Mouse (Mus musculus) hindbrain, embryonic 12.5 days (tissue): ENCODE measurements around the gene Dedd2. TPM values are rescaled to one million over a fixed set of nuclear protein-coding genes. Genes with fewer than 3 reads are reported as not detected.

Experiments used
- ATAC-seq: fragments of 200-750 bp; cut with Nextera tagmentation; 2 replicates; pipeline ENCODE4 v1.8.0; 2017; ENCODE audit warnings: moderate TSS enrichment; ENCODE audit not compliant: low FRiP score
- H3K27ac ChIP-seq: fragments of 300-500 bp; sonication (generic); 2 replicates; pipeline ENCODE4 v1.5.1; 2016; ENCODE audit warnings: mild to moderate bottlenecking
- H3K27me3 ChIP-seq: fragments of 300-500 bp; sonication (generic); 2 replicates; pipeline ENCODE4 v1.6.1; 2016; ENCODE audit warnings: mild to moderate bottlenecking
- H3K36me3 ChIP-seq: fragments of 300-500 bp; sonication (generic); 2 replicates; pipeline ENCODE4 v1.6.1; 2016; ENCODE audit warnings: mild to moderate bottlenecking
- H3K4me1 ChIP-seq: fragments of 300-500 bp; sonication (generic); 2 replicates; pipeline ENCODE4 v1.6.1; 2016
- H3K4me2 ChIP-seq: fragments of 300-500 bp; sonication (generic); replicated peaks from 2 replicates; pipeline ENCODE4 v1.6.1; 2016; ENCODE audit warnings: mild to moderate bottlenecking
- H3K4me3 ChIP-seq: fragments of 300-500 bp; sonication (generic); 2 replicates; pipeline ENCODE4 v1.5.1; 2016; ENCODE audit warnings: mild to moderate bottlenecking
- H3K9ac ChIP-seq: fragments of 300-500 bp; sonication (generic); 2 replicates; pipeline ENCODE4 v1.6.1; 2016; ENCODE audit warnings: mild to moderate bottlenecking, moderate library complexity
- H3K9me3 ChIP-seq: fragments of 300-500 bp; sonication (generic); replicated peaks from 2 replicates; pipeline ENCODE4 v1.6.1; 2016; ENCODE audit warnings: mild to moderate bottlenecking
- WGBS: fragments of 180-500 bp; shearing (Covaris S2); methylation state at CpG from one replicate; pipeline ENCODE4 v1.1.7; 2016; 5-methylcytosine and 5-hydroxymethylcytosine counted together
- polyA plus RNA-seq: library from polyadenylated mRNA; unstranded; fragments of >200 nt; fragmentation: Nextera tagmentation; extraction: Ambion mirVana; gene quantifications from 2 replicates; pipeline ENCODE4 v1.2.1, GENCODE M21; 2016

The Dedd2 gene
- polyA plus RNA-seq, 1 experiment from 2014 or later, result 13.9 TPM

- peak overlapping the region; percentile 95 for H3K4me2 ChIP-seq
- peak overlapping the region; percentile 63 for H3K9ac ChIP-seq
- no peak overlapping the region for H3K27ac ChIP-seq
- peak overlapping the region; percentile 66 for H3K4me3 ChIP-seq
- peaks cover 37% of the 10 kb centered on the region for H3K36me3 ChIP-seq
- 91% methylated on average over 10 of the region's 10 CpGs for WGBS
- H3K27me3 ChIP-seq, result no peaks in the 10 kb centered on the region
- H3K4me1 ChIP-seq, result peaks cover 29% of the 10 kb centered on the region
- H3K9me3 ChIP-seq, result no peaks in the 10 kb centered on the region
- ATAC-seq, result no peak
Measured at GRCm38 (mm10) chr7:25222275-25222967, 2.0 kb upstream of the Dedd2 start.

- peak within 1 kb of the TSS; percentile 95 for H3K4me2 ChIP-seq
- peak within 1 kb of the TSS; percentile 63 for H3K9ac ChIP-seq
- H3K4me3 ChIP-seq, result peak within 1 kb of the TSS; percentile 66
- H3K27me3 ChIP-seq, result no peaks in the 10 kb centered on the region
- ATAC-seq, result peak; percentile 95
- no peaks in the 10 kb centered on the region for H3K9me3 ChIP-seq
- under 1% methylated on average over 44 of the region's 45 CpGs for WGBS
- peak within 1 kb of the TSS; percentile 85 for H3K27ac ChIP-seq
- peaks cover 29% of the 10 kb centered on the region for H3K4me1 ChIP-seq
- peaks cover 26% of the 10 kb centered on the region for H3K36me3 ChIP-seq
Measured at GRCm38 (mm10) chr7:25221102-25221883, 878 bp upstream of the Dedd2 start, which contains the start of gene Zfp526. Gene Zfp526 (plus strand): TSS chr7:25221425.

- Histone ChIP-seq H3K4me3 (peak overlapping the region; percentile 66), H3K4me1 (peaks cover 29% of the 10 kb centered on the region), H3K36me3 (peaks cover 17% of the 10 kb centered on the region), H3K9me3 (no peaks in the 10 kb centered on the region), H3K4me2 (peak overlapping the region; percentile 95), H3K9ac (peak overlapping the region; percentile 78), H3K27ac (0 out of 2 replicates have a peak overlapping the region, but pooled peaks have one; percentile 85), H3K27me3 (no peaks in the 10 kb centered on the region)
- 3% methylated on average over 31 of the region's 31 CpGs for WGBS
- ATAC-seq, result peak; percentile 66
Measured at GRCm38 (mm10) chr7:25219756-25220456, 509 bp downstream of the Dedd2 start.

- peak overlapping the region; percentile 66 for H3K4me3 ChIP-seq
- 0 out of 2 replicates have a peak overlapping the region, but pooled peaks have one; percentile 76 for H3K27ac ChIP-seq
- 0% methylated on average over 16 of the region's 16 CpGs for WGBS
- peak; percentile 35 for ATAC-seq
- H3K36me3 ChIP-seq, result peaks cover 14% of the 10 kb centered on the region
- H3K9ac ChIP-seq, result peak overlapping the region; percentile 78
- H3K9me3 ChIP-seq, result no peaks in the 10 kb centered on the region
- H3K27me3 ChIP-seq, result no peaks in the 10 kb centered on the region
- H3K4me1 ChIP-seq, result peaks cover 29% of the 10 kb centered on the region
- H3K4me2 ChIP-seq, result peak overlapping the region; percentile 95
Measured at GRCm38 (mm10) chr7:25219416-25219750, 1.0 kb downstream of the Dedd2 start.

GRCm38 (mm10) chr7:25218705-25219415 is 1.6 kb downstream of the Dedd2 start:
- peak overlapping the region; percentile 95 for H3K4me2 ChIP-seq
- WGBS, result under 1% methylated on average over 53 of the region's 53 CpGs
- peak overlapping the region; percentile 78 for H3K9ac ChIP-seq
- H3K27me3 ChIP-seq, result no peaks in the 10 kb centered on the region
- H3K9me3 ChIP-seq, result no peaks in the 10 kb centered on the region
- peaks cover 12% of the 10 kb centered on the region for H3K36me3 ChIP-seq
- H3K27ac ChIP-seq, result peak overlapping the region; percentile 76; the same call in 1 of the 2 replicates
- ATAC-seq, result peak; percentile 26
- peak overlapping the region; percentile 66 for H3K4me3 ChIP-seq
- peaks cover 29% of the 10 kb centered on the region for H3K4me1 ChIP-seq

GRCm38 (mm10) chr7:25217653-25218395 is 2.6 kb downstream of the Dedd2 start:
- Histone ChIP-seq H3K27ac (no peak overlapping the region), H3K27me3 (no peaks in the 10 kb centered on the region), H3K4me2 (peak overlapping the region; percentile 13; the same call in 1 of the 2 replicates), H3K4me1 (peaks cover 29% of the 10 kb centered on the region), H3K9me3 (no peaks in the 10 kb centered on the region), H3K36me3 (peaks cover 12% of the 10 kb centered on the region), H3K9ac (no peak overlapping the region), H3K4me3 (no peak overlapping the region)
- 68% methylated on average over 12 of the region's 12 CpGs for WGBS
- no peak for ATAC-seq

GRCm38 (mm10) chr7:25214172-25214571 is 6.2 kb downstream of the Dedd2 start:
- 88% methylated on average over 2 of the region's 2 CpGs for WGBS
- Histone ChIP-seq H3K9me3 (no peaks in the 10 kb centered on the region), H3K27ac (no peak overlapping the region), H3K4me3 (no peak overlapping the region), H3K9ac (no peak overlapping the region), H3K27me3 (no peaks in the 10 kb centered on the region), H3K36me3 (peaks cover 34% of the 10 kb centered on the region), H3K4me2 (no peak overlapping the region), H3K4me1 (peaks cover 6% of the 10 kb centered on the region)
- no peak for ATAC-seq

DNA sequence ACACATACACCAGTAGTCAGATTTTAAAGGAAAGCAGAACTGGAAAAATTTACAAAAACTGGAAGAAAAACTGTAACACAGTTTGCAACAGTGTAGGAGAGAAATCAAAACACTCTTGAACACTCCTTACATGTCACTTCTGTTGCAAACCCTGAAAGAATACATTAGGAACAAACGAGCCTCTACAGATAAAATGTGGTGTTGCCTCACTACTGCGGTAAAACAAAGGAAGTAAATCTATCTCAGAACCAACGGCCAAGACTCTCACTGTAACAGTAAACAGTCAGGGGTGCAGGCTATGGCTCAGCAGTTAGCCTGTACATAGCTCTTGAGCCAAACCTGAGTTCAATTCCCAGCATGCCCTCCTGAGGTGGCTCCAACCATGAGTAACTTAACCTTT is 7.3 kb downstream of the Dedd2 start:
- H3K36me3 ChIP-seq, result peaks cover 44% of the 10 kb centered on the region
- WGBS, result 83% methylated on average over 3 of the region's 3 CpGs
- no peak for ATAC-seq

GRCm38 (mm10) chr7:25210482-25210881 is 9.9 kb downstream of the Dedd2 start:
- 90% methylated on average over 4 of the region's 4 CpGs for WGBS
- Histone ChIP-seq H3K36me3 (peaks cover 50% of the 10 kb centered on the region), H3K4me3 (no peak overlapping the region), H3K27me3 (no peaks in the 10 kb centered on the region), H3K27ac (no peak overlapping the region), H3K4me1 (no peaks in the 10 kb centered on the region), H3K9ac (no peak overlapping the region), H3K4me2 (no peak overlapping the region), H3K9me3 (no peaks in the 10 kb centered on the region)
- no peak for ATAC-seq

More for the DNA sequence above, 7.3 kb downstream of the Dedd2 start:
- Histone ChIP-seq H3K27ac (no peak overlapping the region), H3K4me3 (no peak overlapping the region), H3K4me1 (no peaks in the 10 kb centered on the region; the same call in 1 of the 2 replicates), H3K27me3 (no peaks in the 10 kb centered on the region), H3K9me3 (no peaks in the 10 kb centered on the region), H3K9ac (no peak overlapping the region), H3K4me2 (no peak overlapping the region)

DNA sequence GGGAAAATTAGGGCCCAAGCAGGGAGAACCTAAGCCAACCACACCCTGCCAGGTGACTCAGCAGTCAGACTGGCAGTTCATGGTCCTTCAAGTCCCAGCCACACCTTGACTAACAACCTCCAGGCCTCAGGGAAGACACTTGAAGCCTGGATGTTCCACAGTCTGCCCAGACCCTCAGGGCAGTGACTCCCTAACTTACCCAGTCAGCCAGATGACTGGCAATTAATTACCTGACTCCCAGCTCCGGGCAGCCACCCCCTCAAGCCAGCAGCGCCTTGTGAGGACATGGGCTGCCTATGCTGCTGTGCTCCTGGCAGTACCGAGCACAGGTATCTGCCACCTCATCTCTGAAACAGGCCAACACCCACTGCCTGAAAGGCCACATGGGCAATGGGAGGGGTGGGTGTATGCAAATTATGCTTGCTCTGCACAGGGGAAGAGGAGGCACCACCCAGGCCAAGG is 11.2 kb downstream of the Dedd2 start:
- H3K27me3 ChIP-seq, result no peaks in the 10 kb centered on the region
- H3K4me1 ChIP-seq, result no peaks in the 10 kb centered on the region
- H3K9me3 ChIP-seq, result no peaks in the 10 kb centered on the region
- WGBS, result 69% methylated on average over 3 of the region's 3 CpGs
- no peak overlapping the region for H3K4me3 ChIP-seq
- no peak overlapping the region for H3K27ac ChIP-seq
- peaks cover 50% of the 10 kb centered on the region for H3K36me3 ChIP-seq
- H3K4me2 ChIP-seq, result no peak overlapping the region
- no peak for ATAC-seq
- no peak overlapping the region for H3K9ac ChIP-seq
